Mouse (Mus musculus): ENCODE data around the gene Ap1s1.

Ap1s1 gene

GRCm38 (mm10) chr5:137062601-137063000 is 16.7 kb upstream of the Ap1s1 start:
- no peak for DNase-seq

DNA sequence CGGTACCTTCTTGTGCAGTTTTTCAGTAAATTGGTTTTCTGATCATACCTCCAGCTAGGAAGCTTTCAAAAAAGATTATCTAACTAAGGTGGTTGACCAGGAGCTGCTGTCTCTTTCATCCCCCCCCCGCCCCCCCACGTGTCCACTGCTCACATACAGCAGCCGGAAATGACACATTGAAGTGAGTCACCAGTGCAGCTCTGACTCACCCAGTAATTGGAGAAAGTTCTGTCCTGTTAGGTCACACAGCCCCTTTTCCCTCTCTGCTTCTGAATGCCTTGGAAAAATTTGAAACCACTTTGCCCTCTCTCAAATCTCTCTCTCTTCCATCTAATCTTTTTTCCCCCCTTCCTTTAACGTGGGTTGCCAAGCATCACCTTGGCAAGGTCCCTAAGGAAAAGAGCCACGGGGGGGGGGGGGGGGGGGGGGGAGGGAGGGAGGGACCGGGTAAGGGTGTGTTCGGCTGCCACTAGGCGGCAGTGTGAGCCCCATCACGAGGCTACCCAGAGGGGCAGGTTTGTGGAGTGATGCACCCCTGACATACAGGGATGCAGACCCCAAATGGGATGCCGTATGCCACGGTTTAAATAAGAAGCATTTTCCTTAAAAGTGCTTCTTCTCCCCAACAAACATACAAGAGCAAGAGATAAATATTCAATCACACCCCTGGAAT is 16.0 kb upstream of the Ap1s1 start:
- DNase-seq, result peak; percentile 48

- DNase-seq, result no peak
Observed at GRCm38 (mm10) chr5:137054873-137055272, 8.9 kb upstream of the Ap1s1 start.

- DNase-seq, result no peak
Observed at GRCm38 (mm10) chr5:137054299-137054698, 8.4 kb upstream of the Ap1s1 start.

- DNase-seq, result no peak
Observed at GRCm38 (mm10) chr5:137051914-137052505, 6.1 kb upstream of the Ap1s1 start.

GRCm38 (mm10) chr5:137051125-137051524 is 5.2 kb upstream of the Ap1s1 start:
- DNase-seq, result no peak

DNA sequence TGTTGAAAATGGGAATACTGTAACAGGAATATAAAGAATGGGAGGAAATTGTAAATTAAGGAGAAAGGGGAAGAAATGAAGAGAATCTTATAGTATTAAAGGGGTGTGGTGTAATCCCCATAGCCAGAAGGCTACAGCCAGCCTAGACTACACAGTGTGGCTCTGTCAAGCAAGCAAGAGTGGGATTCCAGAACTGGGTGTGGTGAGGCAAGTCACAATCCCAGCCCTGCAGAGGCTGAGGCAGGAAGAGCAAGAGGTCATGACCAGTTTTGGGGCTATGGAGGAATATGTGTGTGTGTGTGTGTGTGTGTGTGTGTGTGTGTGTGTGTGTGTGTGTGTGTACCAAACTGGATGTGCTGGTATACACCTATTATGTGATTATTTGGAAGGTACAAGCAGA is 1.1 kb upstream of the Ap1s1 start:
- DNase-seq, result no peak

- no peak for DNase-seq
Observed at GRCm38 (mm10) chr5:137046324-137046718, 386 bp upstream of the Ap1s1 start.

- no peak for DNase-seq
Observed at GRCm38 (mm10) chr5:137043997-137044396, 1.9 kb downstream of the Ap1s1 start.

DNA sequence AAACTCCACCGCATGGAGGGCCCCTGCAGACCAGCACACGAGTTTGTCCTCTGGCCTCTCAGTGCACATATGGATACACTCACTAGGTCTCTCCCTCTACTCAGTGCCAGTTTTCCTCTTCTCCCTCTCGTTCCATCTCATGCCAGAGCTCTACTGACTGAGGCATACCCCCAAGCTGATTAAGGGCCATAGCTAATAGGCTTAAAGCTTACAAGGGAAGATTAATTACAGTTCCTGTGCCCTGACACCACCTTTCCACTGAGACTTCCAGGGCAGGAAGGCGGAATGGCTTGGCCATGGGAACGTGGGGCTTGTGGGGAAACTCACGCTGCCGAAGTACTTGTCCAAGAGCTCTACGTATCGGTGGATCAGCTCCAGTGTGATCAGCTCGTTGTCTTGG is 4.5 kb downstream of the Ap1s1 start:
- no peak for DNase-seq

DNA sequence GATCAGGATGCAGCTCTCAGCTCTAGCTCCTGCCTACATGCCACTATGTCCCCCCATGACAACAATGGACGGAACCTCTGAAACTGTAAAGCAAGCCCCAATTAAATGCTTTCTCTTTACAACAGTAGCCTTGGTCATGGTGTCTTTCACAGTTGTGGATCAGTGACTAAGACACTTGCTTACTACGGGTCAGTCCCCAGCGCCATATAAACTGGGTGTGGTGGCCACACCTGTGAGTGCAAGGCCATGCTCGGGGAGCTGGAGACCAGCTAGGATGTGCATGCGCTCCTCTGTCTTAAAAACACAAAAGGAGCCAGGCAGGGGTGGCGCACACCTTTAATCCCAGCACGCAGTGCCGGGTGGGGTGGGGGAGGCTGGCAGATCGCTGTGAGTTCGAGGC is 6.5 kb downstream of the Ap1s1 start:
- DNase-seq, result no peak

DNA sequence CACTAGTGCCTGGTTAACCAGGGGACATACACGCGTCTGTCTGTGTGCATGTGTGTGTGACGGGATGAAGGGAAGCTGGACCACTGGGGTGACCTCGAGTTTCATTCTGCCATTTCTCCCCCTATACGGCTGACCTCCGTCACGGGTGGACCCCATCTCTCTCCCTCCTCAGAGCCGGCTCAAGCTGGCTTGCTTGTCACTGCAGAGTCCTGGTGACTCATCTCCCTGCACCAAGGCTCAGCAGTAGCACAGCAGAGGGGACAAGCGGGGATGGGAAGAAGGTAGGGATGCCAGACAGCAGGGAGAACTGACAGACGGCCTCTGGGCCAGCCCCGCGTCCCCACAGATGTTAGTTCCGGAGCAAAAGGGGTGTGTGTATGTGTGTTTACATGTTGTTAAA is 9.7 kb downstream of the Ap1s1 start:
- DNase-seq, result no peak

- DNase-seq, result peak; percentile 79
Observed at GRCm38 (mm10) chr5:137032641-137033074, 13.3 kb downstream of the Ap1s1 start.

GRCm38 (mm10) chr5:137032033-137032421 is 13.9 kb downstream of the Ap1s1 start:
- DNase-seq, result peak; percentile 57

- peak; percentile 25 for DNase-seq
Observed at GRCm38 (mm10) chr5:137031076-137032032, 14.6 kb downstream of the Ap1s1 start.

- peak; percentile 42 for DNase-seq
Observed at GRCm38 (mm10) chr5:137030416-137030810, 15.5 kb downstream of the Ap1s1 start.

- DNase-seq, result peak; percentile 97
Observed at GRCm38 (mm10) chr5:137029643-137030415, 16.1 kb downstream of the Ap1s1 start.

GRCm38 (mm10) chr5:137029273-137029585 is 16.7 kb downstream of the Ap1s1 start:
- no peak for DNase-seq

DNA sequence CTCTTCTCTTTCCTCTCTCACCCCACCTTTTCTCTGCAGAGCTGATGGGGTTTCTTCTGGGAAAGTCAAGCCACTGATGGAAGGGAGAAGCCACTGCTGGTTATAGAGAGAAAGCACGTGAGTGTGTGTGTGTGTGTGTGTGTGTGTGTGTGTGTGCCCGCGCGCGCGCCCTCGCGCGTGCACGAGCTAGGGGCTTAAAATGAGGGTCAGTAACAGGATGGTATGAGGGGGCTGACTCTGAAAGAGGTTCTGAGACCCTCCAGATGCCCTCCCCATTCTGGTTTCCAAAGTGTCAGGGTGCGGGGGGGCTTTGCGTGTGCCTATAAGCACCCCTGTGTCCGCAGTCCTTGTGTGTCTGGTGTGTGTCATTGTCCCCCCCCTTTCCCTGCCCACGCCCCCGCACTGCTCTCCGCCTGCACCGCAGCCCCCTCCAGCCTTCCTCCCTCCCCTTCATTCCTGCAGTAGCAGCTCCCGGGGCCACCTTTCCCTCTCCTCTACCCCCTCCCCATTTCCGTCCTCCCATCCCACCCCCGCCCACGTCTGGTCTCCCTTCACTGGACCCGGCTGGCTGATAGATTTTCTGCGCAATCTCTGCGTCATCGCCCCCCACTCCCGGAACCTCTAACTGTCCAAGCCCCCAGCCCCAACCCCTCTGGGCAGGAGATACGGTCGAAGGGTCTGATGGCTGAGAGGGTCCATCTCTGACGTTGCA is 17.2 kb downstream of the Ap1s1 start:
- peak; percentile 24 for DNase-seq

GRCm38 (mm10) chr5:137026092-137026491 is 19.8 kb downstream of the Ap1s1 start, which contains the start of gene Vgf:
Gene Vgf (plus strand): TSS chr5:137026392.
- no peak for DNase-seq

- DNase-seq, result peak; percentile 95
Observed at GRCm38 (mm10) chr5:137025132-137025531, 20.8 kb downstream of the Ap1s1 start.

DNA sequence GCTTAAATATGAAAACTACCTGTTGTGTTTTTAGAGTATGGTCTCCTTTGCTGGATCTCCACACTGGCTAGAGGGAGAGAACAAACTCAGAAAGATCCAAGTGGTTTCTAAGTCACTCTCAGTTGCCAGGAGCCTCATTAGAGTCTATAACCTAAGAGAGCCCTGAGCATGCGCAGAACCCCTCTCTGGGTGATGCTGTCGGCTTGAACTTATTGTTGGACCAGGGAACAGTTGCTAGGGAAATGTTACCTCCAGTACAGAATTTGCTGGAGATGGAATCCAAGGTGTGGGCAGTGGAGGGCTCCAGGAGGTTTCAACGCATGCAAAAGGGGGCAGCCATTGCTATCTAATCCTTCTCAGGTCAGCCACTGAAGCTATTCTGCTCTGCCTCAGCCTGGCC is 21.6 kb downstream of the Ap1s1 start:
- DNase-seq, result no peak
